In genomic region chr10:40177323-40177962, GRCm38 (mm10) we compare ENCODE assay signal across 8 mouse cellular contexts. TPM values are rescaled to one million over a fixed set of nuclear protein-coding genes. Genes with fewer than 3 reads are reported as not detected.
A peak's percentile ranks its signal among the peaks of the same experiment; 100 is the strongest.
DNase-seq lines count a peak whose midpoint lies in the region; ATAC-seq lines count a peak whose summit lies in the region.

No protein-coding gene starts in this region.

- no peaks in the 10 kb centered on the region for H3K9me3 ChIP-seq in intestine, embryonic 15.5 days
- no peaks in the 10 kb centered on the region for H3K9me3 ChIP-seq in lung, embryonic 16.5 days (ENCODE audit: control insufficient read depth, low read length)

- H3K27me3 ChIP-seq in intestine, embryonic 15.5 days (replicated peaks): no peaks in the 10 kb centered on the region
- H3K27me3 ChIP-seq in lung, embryonic 16.5 days (ENCODE audit: control insufficient read depth, insufficient read depth, low read depth, low read length): no peaks in the 10 kb centered on the region

- no peak overlapping the region for H3K4me3 ChIP-seq in intestine, embryonic 15.5 days (replicated peaks)
- no peak overlapping the region for H3K4me3 ChIP-seq in lung, embryonic 16.5 days (ENCODE audit: low read length)

- H3K36me3 ChIP-seq in intestine, embryonic 15.5 days: no peaks in the 10 kb centered on the region
- no peaks in the 10 kb centered on the region for H3K36me3 ChIP-seq in lung, embryonic 16.5 days (ENCODE audit: control insufficient read depth, insufficient read depth, low read length)

- no peak overlapping the region for H3K4me2 ChIP-seq in intestine, embryonic 15.5 days (replicated peaks)
- H3K4me2 ChIP-seq in lung, embryonic 16.5 days (ENCODE audit: low read depth, low read length): no peak overlapping the region; the same call in 1 of the 2 replicates

- peak; percentile 54 for DNase-seq in cerebellum, postnatal 10 days
- no peak for DNase-seq in cerebellum, postnatal 4 days (ENCODE audit: low spot score in 2 of 2)
- peak; percentile 19 to 29 for DNase-seq in spleen, postnatal 36 days (ENCODE audit: low spot score in 2 of 2)
- no peak for DNase-seq in spleen, postnatal 4 days (ENCODE audit: low spot score in 2 of 2)
- no peak for DNase-seq in retina, embryonic 14.5 days (ENCODE audit: low spot score)

- no peak overlapping the region for H3K27ac ChIP-seq in intestine, embryonic 15.5 days
- no peak overlapping the region for H3K27ac ChIP-seq in lung, embryonic 16.5 days (ENCODE audit: low read length)

- 29% methylated on average over 6 of the region's 6 CpGs for WGBS in intestine, embryonic 15.5 days
- WGBS in lung, embryonic 16.5 days: 20% methylated on average over 6 of the region's 6 CpGs

- H3K9ac ChIP-seq in intestine, embryonic 15.5 days: no peak overlapping the region
- H3K9ac ChIP-seq in lung, embryonic 16.5 days (ENCODE audit: low read length): no peak overlapping the region

- peaks cover 5% of the 10 kb centered on the region for H3K4me1 ChIP-seq in intestine, embryonic 15.5 days (replicated peaks)
- H3K4me1 ChIP-seq in lung, embryonic 16.5 days (replicated peaks; ENCODE audit: control insufficient read depth, insufficient read depth, low read length): peaks cover 7% of the 10 kb centered on the region

- ATAC-seq in intestine, embryonic 15.5 days: peak; percentile 68
- peak; percentile 87 for ATAC-seq in lung, embryonic 16.5 days (ENCODE audit: low read depth)
- ATAC-seq in monocyte, adult 5-6 weeks (replicated peaks; ENCODE audit: insufficient number of reproducible peaks, low FRiP score, low TSS enrichment, poor library complexity, severe bottlenecking): no peak

RNA-seq across cellular contexts. Expression of gene Slc16a10, which starts 35.4 kb away (rescaled TPM):
- 36.1 and 37.4 TPM in 2 replicates for polyA plus RNA-seq in intestine, embryonic 15.5 days (2015; fragmentation: Nextera tagmentation; extraction: Ambion mirVana)
- 5.0 and 7.8 TPM in 2 replicates for polyA plus RNA-seq in lung, embryonic 16.5 days (2015; fragmentation: Nextera tagmentation; extraction: Ambion mirVana)
- total RNA-seq in monocyte, adult 5-6 weeks (2017): 19.6 to 23.9 TPM (median 23.2 TPM) in 3 replicates

Comparison
In these comparisons a context has a peak if more than half of its experiments do, and no peak if none do; other contexts are left out.
1. DNase-seq: peak in cerebellum, postnatal 10 days (2 of 2) and spleen, postnatal 36 days (2 of 2); none in cerebellum, postnatal 4 days (0 of 2), spleen, postnatal 4 days (0 of 2) and retina, embryonic 14.5 days (single experiment).